Mouse (Mus musculus) liver, embryonic 16.5 days (tissue): ENCODE results near the gene Kcnk10. TPM values are rescaled to one million over a fixed set of nuclear protein-coding genes. Genes with fewer than 3 reads are reported as not detected.

Source experiments
- polyA plus RNA-seq: library from polyadenylated mRNA; unstranded; fragments of >200 nt; fragmentation: Nextera tagmentation; extraction: Ambion mirVana; gene quantifications from 2 replicates; pipeline ENCODE4 v1.2.1, GENCODE M21; 2015

Kcnk10 gene
- polyA plus RNA-seq, 1 experiment from 2014 or later, result not detected

Other genes with a start within 250 kb of the Kcnk10 start
- 1.3 and 1.5 TPM in 2 replicates for gene Spata7, start 49.8 kb upstream of the Kcnk10 start, polyA plus RNA-seq
- 2.2 and 2.9 TPM in 2 replicates for gene Ptpn21, start 159.1 kb upstream of the Kcnk10 start, polyA plus RNA-seq
- gene Zc3h14, start 168.7 kb upstream of the Kcnk10 start, polyA plus RNA-seq, result 30.8 and 31.8 TPM in 2 replicates